Mouse (Mus musculus): ENCODE data around the gene Sec14l1. TPM values are rescaled to one million over a fixed set of nuclear protein-coding genes. Genes with fewer than 3 reads are reported as not detected.
"Not testable (repeated sequence)": the region's sequence is repeated elsewhere in the genome, so short reads cannot be mapped to it uniquely, and the experiment has no call there.

The Sec14l1 gene
- total RNA-seq (2014; fragmentation: Nextera tagmentation) (10.8 and 13.3 TPM in 2 replicates), total RNA-seq (2017) (9.8 and 12.8 TPM in 2 replicates)

DNA sequence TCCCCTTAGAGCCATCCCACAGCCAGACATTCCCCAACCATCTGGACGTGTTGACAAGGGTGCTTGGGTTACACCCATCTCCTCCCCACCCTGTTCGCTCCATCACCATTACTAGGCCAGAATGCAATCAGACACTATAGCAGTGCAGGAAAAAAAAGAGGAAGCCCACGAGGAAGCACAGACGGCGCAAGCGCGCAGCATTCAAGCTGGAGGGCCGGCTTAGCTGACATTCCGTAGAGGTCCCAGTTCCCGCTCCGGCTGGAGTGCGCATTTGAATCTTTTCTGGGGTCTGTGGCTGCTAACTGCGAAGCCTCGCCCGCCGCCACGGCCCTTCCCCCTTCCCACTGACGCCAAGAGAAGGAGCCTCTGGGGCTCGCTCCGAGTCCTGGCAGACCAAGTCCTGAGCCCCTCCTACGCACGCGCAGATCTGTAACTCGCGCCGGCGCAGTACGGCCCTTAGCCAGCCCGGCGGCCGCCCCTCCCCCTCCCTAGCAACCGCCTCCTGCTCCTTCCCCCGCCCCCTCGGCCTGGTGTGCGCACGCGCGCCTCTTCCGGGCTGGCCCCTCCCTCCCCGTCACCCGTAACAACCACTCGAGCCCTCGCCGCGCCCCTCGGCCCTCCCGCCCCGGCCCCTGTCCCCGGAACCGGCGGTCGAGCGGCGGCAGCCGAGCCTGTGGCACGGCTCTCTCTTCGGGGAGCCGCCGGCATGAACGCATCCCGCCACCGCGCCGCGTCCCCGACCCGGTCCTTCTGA lies at the start of gene Sec14l1:
Gene Sec14l1, plus strand, starts transcription at position 577 of the 754 bp plus-strand sequence.
- ATAC-seq (replicated peaks; ENCODE audit: poor library complexity, severe bottlenecking) = peak; percentile 85

DNA sequence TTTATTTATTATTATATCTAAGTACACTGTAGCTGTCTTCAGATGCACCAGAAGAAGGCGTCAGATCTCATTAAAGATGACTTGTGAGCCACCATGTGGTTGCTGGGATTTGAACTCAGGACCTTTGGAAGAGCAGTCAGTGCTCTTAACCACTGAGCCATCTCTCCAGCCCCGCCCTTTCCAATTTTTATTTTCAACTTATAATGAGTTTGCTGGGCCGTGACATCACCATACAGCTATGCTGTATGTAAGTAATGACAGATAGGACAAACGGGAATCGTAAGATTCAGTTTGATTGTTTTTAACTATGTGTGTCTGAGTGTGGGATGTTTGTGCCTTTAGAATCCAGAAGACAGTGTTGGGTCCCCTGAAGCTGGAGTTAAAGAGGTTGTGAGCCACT lies 49.4 kb upstream of the Sec14l1 start:
- ATAC-seq (replicated peaks; ENCODE audit: poor library complexity, severe bottlenecking) = not testable (repeated sequence)

DNA sequence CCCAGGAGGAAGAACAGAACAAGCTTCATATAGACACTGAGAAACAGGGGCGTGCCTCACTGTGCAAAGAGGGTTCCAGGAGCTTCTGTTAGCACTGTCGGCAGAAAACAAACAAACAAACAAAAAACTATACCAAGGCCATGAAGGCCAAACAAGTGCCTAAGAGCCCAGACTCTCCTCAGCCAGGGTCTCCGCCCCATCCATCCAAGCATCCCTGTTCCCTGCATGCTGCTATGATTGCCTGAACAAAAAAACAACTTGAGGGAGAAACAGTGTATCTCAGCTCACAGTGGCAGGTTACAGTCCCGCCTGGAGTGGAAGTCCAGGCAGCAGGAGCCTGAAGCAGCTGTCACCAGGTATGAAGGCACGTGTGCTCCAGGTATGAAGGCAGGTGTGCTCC lies 48.2 kb upstream of the Sec14l1 start:
- peak; percentile 40 for ATAC-seq (replicated peaks; ENCODE audit: poor library complexity, severe bottlenecking)

- ATAC-seq (replicated peaks; ENCODE audit: poor library complexity, severe bottlenecking) = no peak
These were observed 46.6 kb upstream of the Sec14l1 start for GRCm38 (mm10) chr11:117068332-117068731.

GRCm38 (mm10) chr11:117069027-117069426 lies 45.9 kb upstream of the Sec14l1 start:
- ATAC-seq (replicated peaks; ENCODE audit: poor library complexity, severe bottlenecking) = 0 out of 2 replicates have a peak, but pooled peaks have one; percentile 30

- ATAC-seq (replicated peaks; ENCODE audit: poor library complexity, severe bottlenecking) = no peak
These were observed 44.3 kb upstream of the Sec14l1 start for GRCm38 (mm10) chr11:117070711-117071110.

DNA sequence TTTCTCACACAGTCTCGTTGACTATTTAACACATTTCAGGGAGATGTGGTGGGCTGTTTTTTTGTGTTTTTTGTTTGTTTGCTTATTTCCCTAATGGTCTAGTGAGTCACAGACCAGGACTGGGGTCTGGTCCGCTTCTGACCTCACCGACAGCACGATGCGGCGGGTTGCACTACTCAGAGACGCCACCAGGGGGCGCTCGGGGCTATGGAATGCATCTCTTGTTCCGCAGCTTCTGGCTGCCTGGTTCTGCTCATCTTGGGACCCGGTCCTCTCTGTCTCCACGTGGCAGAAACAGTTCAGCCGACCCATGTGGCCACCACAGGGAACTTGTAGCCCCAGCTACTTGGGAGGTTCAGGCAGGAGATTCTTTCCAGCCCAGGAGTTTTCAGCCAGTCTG lies 42.8 kb upstream of the Sec14l1 start:
- peak; percentile 71 for ATAC-seq (replicated peaks; ENCODE audit: poor library complexity, severe bottlenecking)

- ATAC-seq (replicated peaks; ENCODE audit: poor library complexity, severe bottlenecking) = no peak
These were observed 41.5 kb upstream of the Sec14l1 start for GRCm38 (mm10) chr11:117073426-117073825.

DNA sequence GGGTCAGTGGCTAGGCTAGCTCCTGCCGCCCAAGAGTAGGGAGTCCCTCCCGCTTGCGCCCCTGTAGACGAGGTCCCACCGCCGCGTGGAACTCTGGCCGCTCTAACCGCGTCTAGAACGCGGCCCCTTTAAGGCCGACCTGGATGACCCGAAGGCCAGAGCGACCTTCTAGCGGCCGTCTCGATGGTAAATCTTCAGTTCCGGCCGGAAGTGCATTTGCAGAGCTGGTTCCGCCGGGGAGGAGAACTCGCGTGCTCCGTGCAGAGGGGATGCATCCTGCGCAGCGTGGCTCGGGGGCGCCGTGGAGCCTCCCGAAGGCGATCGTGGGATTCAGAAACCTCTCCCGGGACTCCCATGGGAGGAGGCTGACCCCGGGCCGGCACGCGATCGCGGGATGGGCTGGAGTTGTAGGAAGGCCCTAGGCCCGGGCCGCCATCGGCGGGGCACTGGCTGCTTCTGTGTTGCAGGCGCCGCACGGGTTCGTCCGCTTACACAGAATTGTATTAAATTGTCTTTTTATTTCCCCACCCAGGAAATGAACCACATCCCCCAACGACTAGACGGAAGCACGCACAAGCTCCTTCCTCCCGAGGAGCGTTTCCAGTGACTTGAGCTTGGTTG lies 38.3 kb upstream of the Sec14l1 start:
- peak; percentile 74 for ATAC-seq (replicated peaks; ENCODE audit: poor library complexity, severe bottlenecking)

- no peak for ATAC-seq (replicated peaks; ENCODE audit: poor library complexity, severe bottlenecking)
These were observed 37.7 kb upstream of the Sec14l1 start for GRCm38 (mm10) chr11:117077227-117077626.

GRCm38 (mm10) chr11:117077902-117078301 lies 37.1 kb upstream of the Sec14l1 start:
- ATAC-seq (replicated peaks; ENCODE audit: poor library complexity, severe bottlenecking) = no peak

DNA sequence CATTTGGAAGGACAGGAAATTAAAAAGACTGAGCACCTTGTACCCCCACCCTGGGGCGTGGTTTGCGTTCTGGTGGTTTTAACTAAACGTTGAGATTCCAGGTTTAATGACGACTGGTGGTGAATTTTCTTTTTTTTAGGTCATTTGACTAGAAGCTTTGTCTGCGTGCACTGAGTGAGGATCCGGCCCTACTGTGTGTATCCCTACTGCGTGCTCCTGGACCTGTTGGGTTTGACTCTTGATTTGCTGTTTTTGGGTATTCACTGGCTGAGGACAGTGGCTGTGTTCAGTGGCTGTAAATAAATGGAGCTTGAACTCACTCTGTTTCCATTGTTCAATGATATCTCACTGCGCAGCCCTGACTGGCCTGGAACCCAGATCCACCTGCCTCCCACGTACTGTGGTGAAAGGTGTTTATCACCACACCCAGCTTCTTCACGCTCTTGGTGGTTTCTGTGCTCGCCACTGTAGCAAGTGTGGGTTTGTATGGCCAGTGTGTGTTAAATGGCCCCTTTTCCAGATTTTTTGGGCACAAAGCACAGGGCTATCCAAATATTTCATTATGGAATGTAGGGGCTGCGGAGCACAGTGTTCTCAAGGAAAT lies 36.2 kb upstream of the Sec14l1 start:
- no peak for ATAC-seq (replicated peaks; ENCODE audit: poor library complexity, severe bottlenecking)

DNA sequence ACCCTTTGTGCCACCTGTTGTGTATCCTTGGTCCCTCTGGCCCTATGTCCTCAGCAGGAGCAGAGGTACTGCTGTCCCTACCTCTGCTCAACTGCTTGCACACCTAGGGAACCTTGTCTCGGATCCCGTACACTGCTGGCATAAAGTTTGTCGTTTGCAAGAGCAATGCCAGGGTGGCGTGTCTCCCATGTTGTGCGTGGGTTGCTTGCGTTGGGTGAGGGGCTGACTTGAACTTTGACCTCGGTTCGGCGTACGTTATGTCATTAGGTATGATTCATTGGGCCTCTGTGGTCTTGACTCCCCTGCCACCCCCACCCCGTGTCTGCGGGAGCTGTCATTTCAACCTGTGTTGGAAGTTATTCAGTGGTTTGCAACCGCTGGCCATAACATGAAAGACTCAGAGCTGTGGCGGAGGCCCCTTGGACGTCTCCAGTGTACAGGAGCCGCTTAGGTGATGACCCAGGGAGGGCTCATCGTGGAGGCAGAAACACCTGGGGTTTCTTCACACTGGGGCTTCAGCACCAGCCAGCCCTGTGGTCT lies 35.2 kb upstream of the Sec14l1 start:
- no peak for ATAC-seq (replicated peaks; ENCODE audit: poor library complexity, severe bottlenecking)

GRCm38 (mm10) chr11:117080209-117080608 lies 34.8 kb upstream of the Sec14l1 start:
- no peak for ATAC-seq (replicated peaks; ENCODE audit: poor library complexity, severe bottlenecking)

- ATAC-seq (replicated peaks; ENCODE audit: poor library complexity, severe bottlenecking) = peak; percentile 30
These were observed 33.6 kb upstream of the Sec14l1 start for GRCm38 (mm10) chr11:117081165-117082064.

DNA sequence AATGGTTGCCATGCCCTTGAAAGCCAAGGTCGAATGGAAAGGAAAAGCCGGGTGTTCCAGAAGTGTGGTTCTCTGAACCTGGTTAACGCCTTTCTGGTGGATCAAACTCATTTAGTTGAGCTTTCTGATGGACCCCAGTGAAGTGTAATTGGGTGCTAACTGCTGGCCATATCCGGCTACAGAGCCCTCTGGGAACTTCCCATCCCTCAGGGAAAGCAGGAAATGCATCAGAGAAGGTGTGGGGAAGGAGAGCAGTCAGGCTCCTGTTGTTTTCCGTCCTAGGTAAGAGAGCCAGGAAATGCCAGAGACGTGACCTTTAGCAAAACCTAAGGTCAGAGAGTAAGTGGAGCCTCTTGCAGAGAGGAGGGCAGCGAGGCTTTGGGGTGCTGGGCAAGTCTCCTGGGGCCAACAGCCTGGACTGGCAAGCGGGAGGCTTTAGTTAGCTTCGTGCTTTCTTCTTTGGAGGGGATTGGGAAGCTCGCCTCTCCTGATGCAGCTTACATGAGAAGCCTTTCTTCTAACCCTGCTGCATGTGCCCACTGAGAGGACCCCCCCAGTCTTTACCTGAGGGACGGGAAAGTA lies 32.5 kb upstream of the Sec14l1 start:
- ATAC-seq (replicated peaks; ENCODE audit: poor library complexity, severe bottlenecking) = no peak

DNA sequence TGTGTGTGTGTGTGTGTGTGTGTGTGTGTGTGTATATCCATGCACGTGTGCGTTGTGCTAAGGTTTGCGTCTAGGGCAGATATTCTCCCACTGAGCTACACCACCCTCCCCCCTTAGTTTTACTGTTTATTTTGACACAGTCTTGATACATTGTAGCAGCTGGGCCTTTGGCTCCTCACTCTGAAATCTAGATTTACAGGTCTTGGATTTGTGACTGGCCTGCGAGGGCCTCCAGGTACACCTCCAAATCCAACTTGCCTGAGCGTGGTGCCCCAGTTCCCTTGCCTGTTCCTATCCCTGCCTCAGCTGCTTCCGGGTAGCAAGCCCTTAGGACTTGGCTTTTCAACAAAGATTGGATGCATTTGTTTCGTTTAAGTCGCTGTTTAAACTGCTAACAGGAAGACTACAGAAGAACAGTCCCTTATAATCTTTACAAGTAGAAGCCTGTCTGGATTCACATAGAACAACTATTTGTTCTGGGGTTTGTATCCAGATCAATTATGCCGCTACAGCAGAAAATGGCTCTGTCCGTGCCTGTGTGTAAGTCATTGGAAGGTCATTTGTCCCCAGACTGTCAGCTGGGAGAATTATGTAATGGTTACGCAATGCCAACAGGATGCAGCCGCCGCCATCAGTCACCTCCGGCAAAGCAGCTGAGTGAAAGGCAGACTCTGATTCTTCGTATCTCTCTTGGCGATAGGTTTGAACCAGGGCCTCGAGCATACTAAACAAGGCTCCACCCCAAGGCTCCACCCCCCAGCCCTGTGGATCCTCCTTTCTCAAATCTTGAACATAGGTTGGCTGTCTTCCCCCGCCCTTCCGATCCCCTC lies 31.7 kb upstream of the Sec14l1 start:
- peak; percentile 69 for ATAC-seq (replicated peaks; ENCODE audit: poor library complexity, severe bottlenecking)

- not testable (repeated sequence) for ATAC-seq (replicated peaks; ENCODE audit: poor library complexity, severe bottlenecking)
These were observed 31.1 kb upstream of the Sec14l1 start for GRCm38 (mm10) chr11:117083882-117084260.

DNA sequence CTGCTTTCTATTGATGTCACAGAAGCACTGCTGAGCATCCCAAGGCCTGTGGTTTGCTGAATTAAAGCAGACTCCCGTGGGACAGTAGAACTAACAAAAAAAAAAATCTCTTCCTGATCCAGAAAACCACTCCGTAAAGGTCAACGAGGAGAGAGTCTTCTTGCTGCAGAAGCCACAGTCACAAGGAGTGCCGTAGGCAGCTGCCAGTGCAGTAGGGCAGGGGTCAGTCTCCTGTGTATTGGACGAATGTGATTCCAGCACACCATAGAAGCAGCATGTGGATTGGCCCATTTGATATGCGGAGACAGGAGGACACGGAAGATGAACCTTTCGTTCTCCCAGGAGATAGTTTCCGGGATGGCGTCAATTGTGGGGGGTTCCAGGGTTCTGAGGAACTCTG lies 28.8 kb upstream of the Sec14l1 start:
- ATAC-seq (replicated peaks; ENCODE audit: poor library complexity, severe bottlenecking) = no peak

Data from granulocyte monocyte progenitor cell, adult 5-6 weeks (primary cell).